Mouse (Mus musculus) testis, adult 2 months (tissue): ENCODE results near the gene Gm21969. TPM values are rescaled to one million over a fixed set of nuclear protein-coding genes. Genes with fewer than 3 reads are reported as not detected.

Experiments used
- H3K27ac ChIP-seq: fragments of 200-500 bp; 2 replicates; pipeline ENCODE4 v1.5.1; 2012; ENCODE audit warnings: low read depth, low read length; ENCODE audit not compliant: control insufficient read depth, insufficient read depth
- H3K27me3 ChIP-seq: fragments of 200-500 bp; 2 replicates; pipeline ENCODE4 v1.6.1; 2012; ENCODE audit warnings: mild to moderate bottlenecking, low read length, moderate library complexity; ENCODE audit not compliant: control insufficient read depth, insufficient read depth
- H3K36me3 ChIP-seq: fragments of 200-500 bp; 2 replicates; pipeline ENCODE4 v1.6.1; 2012; ENCODE audit warnings: mild to moderate bottlenecking, low read length; ENCODE audit not compliant: control insufficient read depth, insufficient read depth
- H3K4me1 ChIP-seq: fragments of 200-500 bp; 2 replicates; pipeline ENCODE4 v1.6.1; 2012; ENCODE audit warnings: low read length; ENCODE audit not compliant: control insufficient read depth, insufficient read depth
- H3K4me3 ChIP-seq: fragments of 200-500 bp; 2 replicates; pipeline ENCODE4 v1.5.1; 2012; ENCODE audit warnings: low read depth, mild to moderate bottlenecking, low read length, moderate library complexity, mixed read lengths; ENCODE audit not compliant: control insufficient read depth
- CTCF ChIP-seq: fragments of 200-500 bp; IDR thresholded peaks from 2 replicates; pipeline ENCODE4 v1.5.1; 2012; ENCODE audit warnings: low read depth, mild to moderate bottlenecking, inconsistent platforms, low read length, moderate library complexity; ENCODE audit not compliant: control insufficient read depth, insufficient read depth, insufficient replicate concordance
- POLR2A ChIP-seq: fragments of 200-500 bp; IDR thresholded peaks from 2 replicates; pipeline ENCODE4 v1.6.1; 2012; ENCODE audit warnings: low read depth, mild to moderate bottlenecking, inconsistent platforms, low read length, moderate library complexity; ENCODE audit not compliant: control insufficient read depth
- polyA plus RNA-seq: library from polyadenylated mRNA; depleted of rRNA; stranded (reverse); fragments of >200 nt; gene quantifications from 2 replicates; pipeline ENCODE4 v1.2.3, GENCODE M21; 2012

The Gm21969 gene
- polyA plus RNA-seq, 1 experiment, result not detected

GRCm38 (mm10) chr4:139667632-139668031 lies 64.6 kb downstream of the Gm21969 start:
- TF ChIP-seq CTCF, result no peak
- TF ChIP-seq POLR2A, result no peak

GRCm38 (mm10) chr4:139669847-139670246 lies 66.9 kb downstream of the Gm21969 start:
- Histone ChIP-seq H3K4me3 (no peak overlapping the region), H3K4me1 (peaks cover 2% of the 10 kb centered on the region; the same call in 1 of the 2 replicates), H3K27ac (no peak overlapping the region), H3K27me3 (no peaks in the 10 kb centered on the region), H3K36me3 (no peaks in the 10 kb centered on the region)
- TF ChIP-seq POLR2A, result no peak
- TF ChIP-seq CTCF, result peak; percentile 98

More at GRCm38 (mm10) chr4:139667632-139668031, 64.6 kb downstream of the Gm21969 start:
- no peaks in the 10 kb centered on the region for H3K27me3 ChIP-seq
- peaks cover 2% of the 10 kb centered on the region; the same call in 1 of the 2 replicates for H3K4me1 ChIP-seq
- no peak overlapping the region for H3K4me3 ChIP-seq
- H3K36me3 ChIP-seq, result no peaks in the 10 kb centered on the region
- H3K27ac ChIP-seq, result no peak overlapping the region

- H3K4me1 ChIP-seq, result no peaks in the 10 kb centered on the region
- no peak overlapping the region for H3K4me3 ChIP-seq
- H3K27ac ChIP-seq, result no peak overlapping the region
- no peaks in the 10 kb centered on the region for H3K36me3 ChIP-seq
- no peak for TF ChIP-seq CTCF
- TF ChIP-seq POLR2A, result no peak
- no peaks in the 10 kb centered on the region for H3K27me3 ChIP-seq
These were observed 72.7 kb downstream of the Gm21969 start for GRCm38 (mm10) chr4:139675696-139676095.

- peak overlapping the region; percentile 21 for H3K4me3 ChIP-seq
- H3K4me1 ChIP-seq, result no peaks in the 10 kb centered on the region
- no peak overlapping the region for H3K27ac ChIP-seq
- H3K36me3 ChIP-seq, result no peaks in the 10 kb centered on the region
- no peaks in the 10 kb centered on the region for H3K27me3 ChIP-seq
- TF ChIP-seq POLR2A (no peak), CTCF (no peak)
These were observed 81.0 kb downstream of the Gm21969 start for GRCm38 (mm10) chr4:139683728-139684638.

GRCm38 (mm10) chr4:139684639-139685017 lies 81.6 kb downstream of the Gm21969 start:
- TF ChIP-seq POLR2A (no peak), CTCF (peak; percentile 74; the same call in 1 of the 2 replicates)
- no peaks in the 10 kb centered on the region for H3K4me1 ChIP-seq
- H3K27me3 ChIP-seq, result no peaks in the 10 kb centered on the region
- H3K36me3 ChIP-seq, result no peaks in the 10 kb centered on the region
- H3K27ac ChIP-seq, result no peak overlapping the region
- H3K4me3 ChIP-seq, result no peak overlapping the region

GRCm38 (mm10) chr4:139688058-139688457 lies 85.1 kb downstream of the Gm21969 start:
- TF ChIP-seq CTCF (no peak), POLR2A (no peak)
- no peak overlapping the region for H3K4me3 ChIP-seq
- H3K36me3 ChIP-seq, result no peaks in the 10 kb centered on the region
- H3K4me1 ChIP-seq, result no peaks in the 10 kb centered on the region
- H3K27ac ChIP-seq, result no peak overlapping the region
- H3K27me3 ChIP-seq, result no peaks in the 10 kb centered on the region

- TF ChIP-seq CTCF (no peak), POLR2A (no peak)
- no peak overlapping the region for H3K4me3 ChIP-seq
- H3K4me1 ChIP-seq, result no peaks in the 10 kb centered on the region
- H3K27me3 ChIP-seq, result no peaks in the 10 kb centered on the region
- H3K36me3 ChIP-seq, result no peaks in the 10 kb centered on the region
- no peak overlapping the region for H3K27ac ChIP-seq
These were observed 86.8 kb downstream of the Gm21969 start for GRCm38 (mm10) chr4:139689627-139690269.
